Mouse (Mus musculus) embryonic facial prominence, embryonic 10.5 days (tissue): ENCODE measurements around the gene Arhgap15. TPM values are rescaled to one million over a fixed set of nuclear protein-coding genes. Genes with fewer than 3 reads are reported as not detected.

Source experiments
- DNase-seq: peaks from one replicate; pipeline ENCODE4 v3.0.0-alpha.2; 2017; ENCODE audit warnings: low spot score
- H3K27ac ChIP-seq: fragments of 300-500 bp; sonication (generic); replicated peaks from 2 replicates; pipeline ENCODE4 v1.5.1; 2016; ENCODE audit warnings: mild to moderate bottlenecking
- H3K27me3 ChIP-seq: fragments of 300-500 bp; sonication (generic); replicated peaks from 2 replicates; pipeline ENCODE4 v1.6.1; 2016; ENCODE audit warnings: low read depth, mild to moderate bottlenecking; ENCODE audit not compliant: poor library complexity, severe bottlenecking
- H3K36me3 ChIP-seq: fragments of 300-500 bp; sonication (generic); replicated peaks from 2 replicates; pipeline ENCODE4 v1.6.1; 2016; ENCODE audit warnings: mild to moderate bottlenecking, moderate library complexity
- H3K4me1 ChIP-seq: fragments of 300-500 bp; sonication (generic); 2 replicates; pipeline ENCODE4 v1.6.1; 2016
- H3K4me3 ChIP-seq: fragments of 300-500 bp; sonication (generic); 2 replicates; pipeline ENCODE4 v1.5.1; 2016; ENCODE audit warnings: mild to moderate bottlenecking, moderate library complexity
- H3K9me3 ChIP-seq: fragments of 300-500 bp; sonication (generic); 2 replicates; pipeline ENCODE4 v1.6.1; 2016; ENCODE audit warnings: mild to moderate bottlenecking
- WGBS: fragments of 180-500 bp; shearing (Covaris S2); methylation state at CpG from one replicate; pipeline ENCODE4 v1.1.7; 2016; 5-methylcytosine and 5-hydroxymethylcytosine counted together
- polyA plus RNA-seq: library from polyadenylated mRNA; unstranded; fragments of >200 nt; fragmentation: Nextera tagmentation; extraction: Ambion mirVana; gene quantifications from 2 replicates; pipeline ENCODE4 v1.2.1, GENCODE M21; 2016

Arhgap15 gene
- polyA plus RNA-seq, 1 experiment from 2014 or later, result 0.31 TPM

- Histone ChIP-seq H3K4me3 (no peak overlapping the region), H3K36me3 (no peaks in the 10 kb centered on the region), H3K9me3 (no peaks in the 10 kb centered on the region), H3K27ac (no peak overlapping the region), H3K27me3 (no peaks in the 10 kb centered on the region), H3K4me1 (no peaks in the 10 kb centered on the region)
- 84% methylated on average over 3 of the region's 3 CpGs for WGBS
- no peak for DNase-seq
Measured at GRCm38 (mm10) chr2:43749321-43749720, 697 bp downstream of the Arhgap15 start.

- H3K27me3 ChIP-seq, result no peaks in the 10 kb centered on the region
- no peak for DNase-seq
- no peak overlapping the region for H3K27ac ChIP-seq
- no peaks in the 10 kb centered on the region for H3K36me3 ChIP-seq
- 97% methylated on average over 3 of the region's 3 CpGs for WGBS
- no peaks in the 10 kb centered on the region for H3K9me3 ChIP-seq
- 0 out of 2 replicates have a peak, but pooled peaks cover 1% of the 10 kb centered on the region for H3K4me1 ChIP-seq
- no peak overlapping the region for H3K4me3 ChIP-seq
Measured at GRCm38 (mm10) chr2:43755899-43756298, 7.3 kb downstream of the Arhgap15 start.

GRCm38 (mm10) chr2:43756626-43757025 lies 8.0 kb downstream of the Arhgap15 start:
- H3K4me1 ChIP-seq, result 0 out of 2 replicates have a peak, but pooled peaks cover 3% of the 10 kb centered on the region
- no peak overlapping the region for H3K27ac ChIP-seq
- no peaks in the 10 kb centered on the region for H3K27me3 ChIP-seq
- H3K4me3 ChIP-seq, result no peak overlapping the region
- no peaks in the 10 kb centered on the region for H3K36me3 ChIP-seq
- no peak for DNase-seq
- no peaks in the 10 kb centered on the region for H3K9me3 ChIP-seq
- 82% methylated on average over 2 of the region's 2 CpGs for WGBS

- no peak for DNase-seq
Measured at GRCm38 (mm10) chr2:43761735-43762134, 13.1 kb downstream of the Arhgap15 start.

GRCm38 (mm10) chr2:43763279-43763678 lies 14.7 kb downstream of the Arhgap15 start:
- Histone ChIP-seq H3K9me3 (no peaks in the 10 kb centered on the region), H3K4me1 (0 out of 2 replicates have a peak, but pooled peaks cover 3% of the 10 kb centered on the region), H3K27ac (no peak overlapping the region), H3K36me3 (no peaks in the 10 kb centered on the region), H3K27me3 (no peaks in the 10 kb centered on the region), H3K4me3 (no peak overlapping the region)
- 82% methylated on average over 5 of the region's 5 CpGs for WGBS
- no peak for DNase-seq

More at GRCm38 (mm10) chr2:43761735-43762134, 13.1 kb downstream of the Arhgap15 start:
- no peaks in the 10 kb centered on the region for H3K36me3 ChIP-seq
- no peaks in the 10 kb centered on the region for H3K9me3 ChIP-seq
- H3K27me3 ChIP-seq, result no peaks in the 10 kb centered on the region
- H3K4me1 ChIP-seq, result 0 out of 2 replicates have a peak, but pooled peaks cover 3% of the 10 kb centered on the region
- no peak overlapping the region for H3K27ac ChIP-seq
- 85% methylated on average over 3 of the region's 3 CpGs for WGBS
- no peak overlapping the region for H3K4me3 ChIP-seq

GRCm38 (mm10) chr2:43764456-43764855 lies 15.8 kb downstream of the Arhgap15 start:
- H3K36me3 ChIP-seq, result no peaks in the 10 kb centered on the region
- H3K27me3 ChIP-seq, result no peaks in the 10 kb centered on the region
- no peak for DNase-seq
- H3K4me1 ChIP-seq, result 0 out of 2 replicates have a peak, but pooled peaks cover 3% of the 10 kb centered on the region
- H3K9me3 ChIP-seq, result no peaks in the 10 kb centered on the region
- 71% methylated on average over 1 of the region's 1 CpGs for WGBS
- H3K4me3 ChIP-seq, result no peak overlapping the region
- no peak overlapping the region for H3K27ac ChIP-seq

GRCm38 (mm10) chr2:43766200-43766599 lies 17.6 kb downstream of the Arhgap15 start:
- 89% methylated on average over 3 of the region's 3 CpGs for WGBS
- Histone ChIP-seq H3K36me3 (no peaks in the 10 kb centered on the region), H3K9me3 (no peaks in the 10 kb centered on the region), H3K4me1 (no peaks in the 10 kb centered on the region), H3K4me3 (no peak overlapping the region), H3K27ac (no peak overlapping the region), H3K27me3 (no peaks in the 10 kb centered on the region)
- DNase-seq, result no peak

GRCm38 (mm10) chr2:43769850-43770570 lies 21.4 kb downstream of the Arhgap15 start:
- H3K4me3 ChIP-seq, result no peak overlapping the region
- H3K36me3 ChIP-seq, result no peaks in the 10 kb centered on the region
- H3K27me3 ChIP-seq, result no peaks in the 10 kb centered on the region
- no peaks in the 10 kb centered on the region for H3K9me3 ChIP-seq
- 92% methylated on average over 2 of the region's 2 CpGs for WGBS
- no peak for DNase-seq
- no peak overlapping the region for H3K27ac ChIP-seq
- no peaks in the 10 kb centered on the region for H3K4me1 ChIP-seq

GRCm38 (mm10) chr2:43772640-43773039 lies 24.0 kb downstream of the Arhgap15 start:
- no peak overlapping the region for H3K4me3 ChIP-seq
- no peak overlapping the region for H3K27ac ChIP-seq
- no peak for DNase-seq
- no peaks in the 10 kb centered on the region for H3K27me3 ChIP-seq
- no peaks in the 10 kb centered on the region for H3K36me3 ChIP-seq
- 93% methylated on average over 5 of the region's 5 CpGs for WGBS
- no peaks in the 10 kb centered on the region for H3K4me1 ChIP-seq
- H3K9me3 ChIP-seq, result no peaks in the 10 kb centered on the region

GRCm38 (mm10) chr2:43782157-43782556 lies 33.5 kb downstream of the Arhgap15 start:
- peaks cover 7% of the 10 kb centered on the region for H3K27me3 ChIP-seq
- no peak overlapping the region for H3K27ac ChIP-seq
- peaks cover 16% of the 10 kb centered on the region; the same call in 1 of the 2 replicates for H3K4me1 ChIP-seq
- H3K4me3 ChIP-seq, result no peak overlapping the region
- DNase-seq, result no peak
- no peaks in the 10 kb centered on the region for H3K9me3 ChIP-seq
- H3K36me3 ChIP-seq, result no peaks in the 10 kb centered on the region
- 82% methylated on average over 3 of the region's 3 CpGs for WGBS

GRCm38 (mm10) chr2:43783759-43784735 lies 35.4 kb downstream of the Arhgap15 start:
- Histone ChIP-seq H3K27ac (no peak overlapping the region), H3K4me1 (peaks cover 23% of the 10 kb centered on the region), H3K36me3 (no peaks in the 10 kb centered on the region), H3K27me3 (peaks cover 8% of the 10 kb centered on the region), H3K4me3 (no peak overlapping the region), H3K9me3 (no peaks in the 10 kb centered on the region)
- 70% methylated on average over 7 of the region's 7 CpGs for WGBS
- no peak for DNase-seq

GRCm38 (mm10) chr2:43786101-43786500 lies 37.5 kb downstream of the Arhgap15 start:
- 36% methylated on average over 3 of the region's 3 CpGs for WGBS
- Histone ChIP-seq H3K4me3 (no peak overlapping the region), H3K27ac (no peak overlapping the region), H3K27me3 (peaks cover 14% of the 10 kb centered on the region), H3K4me1 (peaks cover 23% of the 10 kb centered on the region), H3K9me3 (no peaks in the 10 kb centered on the region), H3K36me3 (no peaks in the 10 kb centered on the region)
- no peak for DNase-seq
